Mouse (Mus musculus) kidney, postnatal 36 days (tissue): ENCODE data around the gene Poldip3.

Experiments used
- DNase-seq, 2 experiments: peaks; one replicate each; pipeline ENCODE4 v3.0.0; 2021 to 2022; ENCODE audit warnings: mixed read lengths in 2 of 2

Gene Poldip3

DNA sequence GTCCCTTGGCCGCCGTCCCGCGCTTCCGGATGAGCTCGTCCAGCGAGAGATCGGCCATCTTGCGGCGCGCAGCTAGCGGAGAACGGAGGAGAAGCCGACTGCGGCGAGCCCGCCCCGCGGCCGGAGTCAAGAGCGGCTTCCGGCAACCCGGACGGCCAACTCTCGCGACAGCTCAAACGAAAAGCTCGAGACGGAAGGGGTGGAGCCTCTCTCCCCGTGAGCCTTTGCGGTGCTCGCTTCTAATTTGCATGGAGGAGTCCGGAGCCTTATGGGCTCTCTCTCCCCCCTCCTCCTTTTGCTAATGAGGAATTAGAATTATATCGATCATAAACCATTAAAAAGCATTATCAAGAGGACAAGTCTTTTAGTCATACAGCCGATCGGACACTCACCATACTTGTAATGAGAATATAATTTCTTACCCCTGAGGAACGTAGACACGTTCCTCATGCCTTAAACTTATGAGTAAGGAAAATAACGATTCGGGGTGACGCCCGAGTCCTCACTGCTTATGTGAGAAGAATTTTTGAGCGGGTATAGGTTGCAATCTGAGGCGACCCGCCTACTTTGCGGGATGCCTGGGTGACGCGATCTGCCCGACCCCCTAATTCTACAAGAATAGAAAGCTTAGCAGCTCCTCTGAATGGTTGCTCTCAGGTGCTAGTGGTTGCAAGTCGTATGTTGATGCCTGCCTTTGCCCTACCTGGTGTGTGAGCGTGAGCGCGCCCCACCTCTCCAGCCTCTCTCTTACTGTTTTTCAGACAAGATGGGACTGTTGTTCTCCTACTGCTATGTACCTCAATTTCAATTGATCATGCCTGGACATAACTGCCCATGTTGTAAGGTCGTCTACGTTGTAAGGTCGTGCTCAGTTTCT, at the start of gene Poldip3:
Gene Poldip3 (minus strand): TSS at position 189 of the 877 bp plus-strand sequence.
- peak; percentile 99 for DNase-seq

DNA sequence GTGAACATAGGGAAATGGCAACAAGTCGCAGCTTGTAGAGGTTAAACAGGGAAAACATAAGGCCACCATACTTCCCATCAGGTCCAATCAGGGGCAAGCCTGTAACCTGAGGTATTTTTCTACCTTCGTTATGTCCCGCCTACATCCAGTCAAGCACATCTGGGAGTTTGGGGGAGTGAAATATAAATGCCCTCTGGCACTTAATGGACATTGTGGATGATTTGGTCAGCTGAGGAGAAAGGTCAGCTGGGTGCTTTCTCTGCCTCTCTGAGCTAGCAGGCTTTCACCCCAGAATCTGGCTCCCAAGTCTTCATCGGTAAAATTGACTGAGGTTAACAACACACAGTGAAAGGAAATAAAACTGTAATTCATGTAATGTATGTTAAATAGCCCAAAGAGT, 44.2 kb upstream of the Poldip3 start:
- DNase-seq = no peak

GRCm38 (mm10) chr15:83182351-83182750, 33.2 kb upstream of the Poldip3 start:
- no peak for DNase-seq

DNA sequence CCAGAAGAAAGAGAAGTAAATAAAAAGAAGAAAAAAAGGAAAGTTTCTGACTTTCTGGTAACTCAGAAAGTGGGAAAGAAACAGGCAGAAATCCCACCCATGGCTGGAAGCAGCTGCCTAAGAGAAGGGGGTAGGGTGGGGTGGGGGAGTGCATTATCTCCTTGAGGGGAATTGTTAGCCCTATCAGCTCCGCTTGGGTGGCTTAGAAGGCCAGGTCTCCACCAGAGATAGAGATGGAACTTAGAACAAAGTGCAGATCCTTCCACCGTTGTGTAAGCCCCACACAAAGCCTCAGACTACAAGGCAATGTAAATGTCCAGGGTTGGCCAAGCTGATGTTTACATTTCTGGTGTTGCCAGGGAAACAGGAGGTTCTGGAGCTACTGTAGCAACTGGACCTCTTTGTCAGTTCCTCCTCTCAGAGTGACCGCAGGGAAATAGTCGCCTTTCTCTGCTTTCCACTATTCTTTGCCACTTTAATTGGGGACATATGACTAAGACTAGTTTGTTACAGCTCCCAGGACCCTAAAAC, 32.7 kb upstream of the Poldip3 start:
- DNase-seq = no peak

DNA sequence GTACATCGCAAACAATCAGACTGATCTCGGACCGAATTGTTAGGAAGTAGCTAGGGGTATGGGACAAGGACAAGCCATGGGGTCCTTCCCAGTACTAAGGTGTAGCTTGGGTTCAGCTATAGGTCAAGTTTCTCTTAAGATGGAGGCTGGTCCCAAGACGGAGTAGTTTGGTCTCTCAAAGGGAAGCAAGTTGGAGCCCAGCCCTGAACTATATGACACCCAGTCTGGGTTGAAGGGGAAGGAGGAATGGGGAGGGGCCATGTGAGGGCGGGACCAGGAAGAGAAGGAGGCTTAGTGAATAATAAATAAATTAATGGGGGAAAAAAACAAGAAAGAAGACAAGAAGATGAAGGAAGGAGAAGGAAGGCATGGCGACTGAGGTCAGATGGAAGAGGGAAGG, 30.8 kb upstream of the Poldip3 start:
- DNase-seq = no peak

- DNase-seq = no peak
These were observed 27.5 kb upstream of the Poldip3 start for GRCm38 (mm10) chr15:83176653-83177052.

- DNase-seq = no peak
These were observed 25.0 kb upstream of the Poldip3 start for GRCm38 (mm10) chr15:83173914-83174884.

- DNase-seq = no peak
These were observed 23.6 kb upstream of the Poldip3 start, which contains the start of gene Cyb5r3 for GRCm38 (mm10) chr15:83172492-83173429. Gene Cyb5r3 (minus strand): TSS chr15:83172592.

GRCm38 (mm10) chr15:83171712-83172481, 22.7 kb upstream of the Poldip3 start:
- peak; percentile 97 to 98 for DNase-seq

GRCm38 (mm10) chr15:83170956-83171659, 21.9 kb upstream of the Poldip3 start:
- DNase-seq = peak; percentile 29 to 47

- DNase-seq = peak; percentile 66 to 75
These were observed 20.9 kb upstream of the Poldip3 start for GRCm38 (mm10) chr15:83169772-83170722.

DNA sequence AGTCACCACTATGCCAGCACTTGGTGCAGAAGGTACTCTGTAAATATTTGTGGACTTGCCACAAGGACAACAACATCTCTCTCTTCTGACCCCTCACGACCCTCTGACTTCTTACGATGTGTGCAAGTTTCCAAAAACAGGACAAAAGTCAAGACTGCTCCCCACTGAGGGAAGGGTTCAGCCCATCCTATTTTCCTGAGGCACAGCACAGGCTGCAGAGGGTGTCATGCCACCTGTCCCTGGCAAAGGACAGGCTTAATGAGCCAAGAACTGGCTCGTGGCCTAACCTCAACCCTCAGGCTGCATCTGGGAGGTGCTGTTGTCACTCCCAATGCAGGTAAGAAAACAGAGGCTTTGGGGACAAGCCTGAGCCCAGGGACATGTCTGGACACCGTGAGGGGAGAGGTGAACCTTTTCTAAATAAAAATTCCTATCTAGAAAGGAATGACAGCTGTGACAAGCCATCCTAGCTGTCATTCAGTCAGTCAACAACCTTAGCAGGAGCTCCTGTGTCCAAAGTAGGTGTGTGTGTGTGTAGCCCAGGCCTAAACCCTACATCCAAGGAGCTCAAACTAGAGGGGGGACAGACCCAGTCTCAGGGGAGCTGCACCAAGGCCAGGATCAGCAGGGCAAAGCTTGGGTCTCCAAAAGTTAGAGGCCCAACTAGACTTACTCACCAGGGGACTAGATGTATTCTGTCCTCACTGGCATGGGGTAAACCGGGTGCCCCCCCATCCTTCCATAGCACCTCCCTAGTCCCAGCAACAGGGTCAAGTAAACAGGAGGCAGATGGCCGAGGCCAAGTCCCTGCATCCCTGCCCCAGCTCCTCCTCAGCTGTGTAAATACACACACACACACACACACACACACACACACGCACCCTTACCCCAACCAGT, 19.9 kb upstream of the Poldip3 start:
- DNase-seq = peak; percentile 25 to 55

DNA sequence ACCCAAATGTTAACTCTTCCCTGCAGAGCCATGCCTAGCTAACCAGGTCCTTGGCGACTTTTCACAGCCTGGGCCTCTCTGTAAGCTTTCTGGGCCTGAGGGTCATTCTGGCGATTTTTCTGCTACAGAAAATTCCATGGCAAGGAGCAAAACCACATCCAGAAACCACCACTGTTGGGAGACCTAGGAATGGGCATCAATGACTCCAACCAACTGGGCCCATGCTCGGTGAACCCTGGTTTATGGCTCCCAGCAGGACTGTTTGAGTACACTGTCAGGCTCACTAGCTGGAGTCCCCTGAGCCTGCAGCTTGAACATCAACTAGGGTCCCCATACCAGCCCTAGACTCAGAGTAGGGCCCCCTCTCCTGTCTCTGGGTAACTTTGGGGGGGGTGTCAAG, 19.1 kb upstream of the Poldip3 start:
- DNase-seq = no peak

GRCm38 (mm10) chr15:83167550-83168065, 18.4 kb upstream of the Poldip3 start:
- DNase-seq = no peak

- DNase-seq = peak; percentile 15 to 26
These were observed 17.9 kb upstream of the Poldip3 start for GRCm38 (mm10) chr15:83167126-83167525.

DNA sequence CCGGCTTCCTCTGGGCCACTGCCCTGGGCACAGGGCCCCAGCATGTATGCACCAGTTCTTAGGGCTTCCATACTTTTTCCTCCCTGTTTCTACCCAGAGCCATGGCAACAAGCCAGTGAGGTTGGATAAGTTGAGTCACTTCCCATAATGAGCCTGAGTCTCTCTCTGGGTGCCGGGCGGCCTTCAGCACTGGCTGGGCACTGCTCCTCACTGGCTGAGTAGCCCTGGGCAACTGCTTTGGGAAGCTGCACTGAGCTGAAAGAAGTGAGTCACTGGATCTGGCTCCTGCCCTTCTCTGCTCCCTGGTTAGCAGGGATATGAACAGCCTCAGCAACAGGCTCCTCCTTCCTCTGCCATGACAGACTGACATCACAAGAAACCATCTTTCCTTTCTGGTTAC, 17.5 kb upstream of the Poldip3 start:
- peak; percentile 22 to 31 for DNase-seq

DNA sequence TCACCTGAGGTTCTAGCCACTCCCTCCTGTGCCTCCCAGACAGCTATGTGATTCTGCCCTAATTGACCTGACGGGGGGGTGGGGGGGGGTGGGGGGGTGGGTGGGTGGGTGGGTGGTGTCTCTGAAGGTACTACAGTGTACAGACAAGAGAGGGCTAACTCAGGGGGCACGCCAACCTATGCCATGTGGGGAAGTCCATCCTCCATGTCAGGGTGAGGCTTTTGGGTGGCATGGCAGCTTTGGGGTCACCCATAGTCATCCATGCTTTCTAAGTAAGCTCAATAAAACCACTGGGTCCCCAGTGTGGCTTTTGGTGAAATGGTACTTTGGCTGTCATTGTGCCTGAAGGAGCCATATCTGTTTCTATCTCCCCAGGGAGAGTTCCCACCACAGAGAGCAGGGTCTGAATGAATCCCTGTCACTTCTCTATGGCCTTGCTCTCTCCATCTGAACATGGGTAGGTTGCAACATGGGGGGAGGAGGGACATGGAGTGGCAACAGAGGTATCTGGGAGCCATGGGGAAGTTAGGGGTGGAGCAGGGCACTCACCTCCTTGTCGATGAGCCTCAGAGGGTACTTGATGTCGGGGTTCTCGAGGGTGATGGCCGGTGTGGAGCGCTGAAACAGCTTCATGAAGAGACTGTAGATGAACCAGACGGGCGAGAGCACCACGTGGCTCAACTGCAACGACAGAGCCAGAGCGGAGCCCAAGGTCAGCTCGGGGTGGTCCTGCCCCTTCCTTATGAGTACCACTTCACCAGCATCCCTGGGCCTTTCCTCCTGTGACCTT, 16.5 kb upstream of the Poldip3 start:
- no peak for DNase-seq
